Mouse (Mus musculus): ENCODE measurements at regions not wholly inside any gene's neighbourhood (a gene's known extent, or its start where the extent isn't known, plus 50 kb on each side); places are given as distances from the start of the nearest gene placed in this dataset.

DNA sequence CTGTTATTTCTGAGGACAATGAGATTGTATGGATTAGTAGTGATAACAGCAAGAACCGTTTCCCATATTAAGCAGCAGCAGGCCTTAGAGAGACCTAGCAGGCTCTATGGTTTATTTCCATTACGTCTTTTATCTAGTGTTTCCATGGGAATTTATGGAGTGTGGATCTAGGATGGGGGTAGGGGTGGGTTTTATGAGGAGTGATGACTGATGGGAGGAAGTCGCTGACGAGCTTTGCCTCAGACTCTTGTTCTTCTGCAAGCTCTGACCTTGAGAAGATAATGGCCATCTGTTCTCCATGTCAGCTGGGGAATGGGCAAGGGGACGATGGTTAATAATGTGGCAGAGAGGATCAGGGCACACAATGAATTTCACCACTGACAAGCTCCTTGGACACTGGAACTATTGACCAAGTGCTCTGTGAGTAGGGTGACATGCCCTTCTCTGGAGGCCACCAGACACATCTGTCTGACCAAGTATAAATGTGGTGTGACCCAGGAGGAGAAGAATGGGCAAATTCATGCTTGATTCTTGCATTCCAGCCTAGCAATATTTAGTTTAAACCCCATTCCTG lies 243.9 kb upstream of the Tnp1 start:
- H3K9ac ChIP-seq (ENCODE audit: low read length): no peak overlapping the region
- no peak overlapping the region for H3K4me3 ChIP-seq (ENCODE audit: low read depth, low read length)
- no peaks in the 10 kb centered on the region for H3K4me1 ChIP-seq (ENCODE audit: control insufficient read depth, insufficient read depth, low read length)
- no peaks in the 10 kb centered on the region for H3K9me3 ChIP-seq (ENCODE audit: control insufficient read depth, low read length)
- DNase-seq (ENCODE audit: low spot score) (no peak), ATAC-seq (ENCODE audit: insufficient number of reproducible peaks, low FRiP score, low TSS enrichment, low read depth) (no peak)
- no peaks in the 10 kb centered on the region for H3K36me3 ChIP-seq (ENCODE audit: control insufficient read depth, insufficient read depth, low read length)
- no peak overlapping the region for H3K27ac ChIP-seq (replicated peaks; ENCODE audit: low read depth, low read length)
- WGBS: 44% methylated on average over 5 of the region's 5 CpGs
- H3K4me2 ChIP-seq (ENCODE audit: low read depth, severe bottlenecking): no peak overlapping the region
- H3K27me3 ChIP-seq (ENCODE audit: control insufficient read depth, insufficient read depth, low read length): no peaks in the 10 kb centered on the region

DNA sequence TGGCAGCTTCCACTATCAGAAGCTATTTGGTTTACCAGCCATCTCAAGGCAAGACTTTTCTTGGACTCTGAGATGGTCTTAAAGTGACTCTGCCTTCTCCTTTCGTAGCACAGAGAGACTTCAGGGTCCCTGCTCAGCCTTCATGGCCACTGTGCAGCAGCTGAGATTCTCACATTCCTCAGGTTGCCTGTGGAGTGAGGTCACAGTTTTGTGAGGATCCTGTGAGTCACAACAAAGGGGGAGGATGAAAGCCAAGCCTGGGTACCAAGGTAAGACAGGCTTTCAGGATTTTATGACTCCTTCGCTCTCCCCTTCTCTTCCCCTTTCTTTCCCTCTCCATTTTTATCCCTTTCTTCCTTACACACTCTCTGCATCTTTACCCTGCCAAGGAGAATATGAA lies 241.6 kb upstream of the Tnp1 start:
- ATAC-seq (ENCODE audit: insufficient number of reproducible peaks, low FRiP score, low TSS enrichment, low read depth): no peak
- Histone ChIP-seq H3K27me3 (ENCODE audit: control insufficient read depth, insufficient read depth, low read length) (no peaks in the 10 kb centered on the region), H3K9me3 (ENCODE audit: control insufficient read depth, low read length) (no peaks in the 10 kb centered on the region), H3K4me1 (ENCODE audit: control insufficient read depth, insufficient read depth, low read length) (no peaks in the 10 kb centered on the region), H3K4me3 (ENCODE audit: low read depth, low read length) (no peak overlapping the region), H3K36me3 (ENCODE audit: control insufficient read depth, insufficient read depth, low read length) (no peaks in the 10 kb centered on the region), H3K27ac (replicated peaks; ENCODE audit: low read depth, low read length) (no peak overlapping the region), H3K9ac (ENCODE audit: low read length) (no peak overlapping the region), H3K4me2 (ENCODE audit: low read depth, severe bottlenecking) (no peak overlapping the region)
- 80% methylated on average over 2 of the region's 2 CpGs for WGBS
- DNase-seq (ENCODE audit: low spot score): no peak

DNA sequence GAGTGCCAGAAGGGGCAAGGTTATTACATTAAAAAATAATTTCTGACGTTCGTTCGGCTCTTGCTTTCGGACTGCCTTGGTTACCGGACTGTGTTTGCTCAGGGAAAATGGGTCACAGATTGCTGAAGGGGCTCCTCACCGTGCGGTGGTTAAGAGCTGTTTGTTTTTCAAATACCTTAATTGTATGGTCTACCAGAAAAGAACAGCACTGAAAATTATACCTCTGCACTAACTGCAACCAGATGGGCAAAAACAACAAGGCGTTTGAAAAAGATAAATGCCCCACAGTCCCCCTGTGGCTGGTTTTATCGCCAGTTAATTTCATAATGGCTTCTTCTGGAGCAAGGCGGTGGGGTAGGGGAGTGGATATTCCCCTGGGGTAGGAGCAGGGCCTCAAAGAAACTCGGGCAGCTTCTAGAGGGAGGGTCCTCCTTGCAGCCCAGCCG lies 236.2 kb upstream of the Tnp1 start:
- H3K4me3 ChIP-seq (ENCODE audit: low read depth, low read length): no peak overlapping the region
- H3K9me3 ChIP-seq (ENCODE audit: control insufficient read depth, low read length): no peaks in the 10 kb centered on the region
- H3K27me3 ChIP-seq (ENCODE audit: control insufficient read depth, insufficient read depth, low read length): no peaks in the 10 kb centered on the region
- WGBS: 12% methylated on average over 12 of the region's 12 CpGs
- no peak overlapping the region for H3K27ac ChIP-seq (replicated peaks; ENCODE audit: low read depth, low read length)
- peak; percentile 79; the same call in 1 of the 2 replicates for ATAC-seq (ENCODE audit: insufficient number of reproducible peaks, low FRiP score, low TSS enrichment, low read depth)
- no peak overlapping the region for H3K9ac ChIP-seq (ENCODE audit: low read length)
- H3K4me1 ChIP-seq (ENCODE audit: control insufficient read depth, insufficient read depth, low read length): no peaks in the 10 kb centered on the region
- peak; percentile 55 for DNase-seq (ENCODE audit: low spot score)
- H3K36me3 ChIP-seq (ENCODE audit: control insufficient read depth, insufficient read depth, low read length): no peaks in the 10 kb centered on the region
- H3K4me2 ChIP-seq (ENCODE audit: low read depth, severe bottlenecking): no peak overlapping the region

DNA sequence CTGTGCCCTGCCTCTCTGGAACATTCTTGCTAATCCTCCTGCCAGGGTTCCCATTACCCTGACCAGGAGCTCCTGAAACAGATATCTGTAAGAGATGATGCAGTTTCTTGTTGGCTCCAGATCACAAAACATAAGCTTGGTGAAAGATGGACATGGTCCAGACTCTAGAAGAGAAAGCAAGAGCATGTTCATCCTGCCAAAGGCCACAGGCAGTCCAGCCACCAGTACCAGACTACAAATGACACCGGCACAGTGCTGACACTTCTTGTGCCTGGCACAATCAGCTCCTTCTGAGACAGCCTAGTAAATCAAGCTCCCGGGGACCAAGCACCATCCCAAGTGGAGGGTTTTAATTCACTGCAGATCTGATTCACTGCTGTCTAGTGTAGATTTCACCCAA lies 228.3 kb upstream of the Tnp1 start:
- WGBS: 63% methylated on average over 2 of the region's 2 CpGs
- Histone ChIP-seq H3K9me3 (ENCODE audit: control insufficient read depth, low read length) (no peaks in the 10 kb centered on the region), H3K27me3 (ENCODE audit: control insufficient read depth, insufficient read depth, low read length) (no peaks in the 10 kb centered on the region), H3K9ac (ENCODE audit: low read length) (no peak overlapping the region), H3K27ac (replicated peaks; ENCODE audit: low read depth, low read length) (no peak overlapping the region), H3K36me3 (ENCODE audit: control insufficient read depth, insufficient read depth, low read length) (no peaks in the 10 kb centered on the region), H3K4me3 (ENCODE audit: low read depth, low read length) (no peak overlapping the region), H3K4me2 (ENCODE audit: low read depth, severe bottlenecking) (no peak overlapping the region), H3K4me1 (ENCODE audit: control insufficient read depth, insufficient read depth, low read length) (no peaks in the 10 kb centered on the region)
- ATAC-seq (ENCODE audit: insufficient number of reproducible peaks, low FRiP score, low TSS enrichment, low read depth) (no peak), DNase-seq (ENCODE audit: low spot score) (no peak)

DNA sequence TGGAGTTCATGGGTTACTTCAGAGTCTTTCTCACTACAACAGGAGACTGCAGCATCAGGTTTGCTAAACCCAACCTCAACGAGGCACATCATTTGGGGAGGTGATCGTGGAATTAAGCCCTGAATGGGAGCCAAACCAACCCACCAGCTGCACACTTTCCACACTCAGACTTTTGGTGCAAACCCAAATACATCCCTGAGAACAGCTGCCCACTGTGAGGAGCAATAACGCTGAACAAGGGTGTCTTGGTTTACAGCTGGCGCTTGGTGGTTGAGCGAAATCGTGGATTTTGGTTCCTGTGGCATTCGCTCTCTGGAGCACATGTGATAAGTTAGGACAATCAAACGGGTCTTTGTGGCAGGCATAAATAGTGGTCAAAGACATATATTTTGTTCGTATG lies 226.6 kb upstream of the Tnp1 start:
- Histone ChIP-seq H3K4me1 (ENCODE audit: control insufficient read depth, insufficient read depth, low read length) (no peaks in the 10 kb centered on the region), H3K4me2 (ENCODE audit: low read depth, severe bottlenecking) (no peak overlapping the region), H3K9ac (ENCODE audit: low read length) (no peak overlapping the region), H3K36me3 (ENCODE audit: control insufficient read depth, insufficient read depth, low read length) (no peaks in the 10 kb centered on the region), H3K9me3 (ENCODE audit: control insufficient read depth, low read length) (no peaks in the 10 kb centered on the region), H3K27me3 (ENCODE audit: control insufficient read depth, insufficient read depth, low read length) (no peaks in the 10 kb centered on the region), H3K4me3 (ENCODE audit: low read depth, low read length) (no peak overlapping the region), H3K27ac (replicated peaks; ENCODE audit: low read depth, low read length) (no peak overlapping the region)
- DNase-seq (ENCODE audit: low spot score) (no peak), ATAC-seq (ENCODE audit: insufficient number of reproducible peaks, low FRiP score, low TSS enrichment, low read depth) (no peak)
- 86% methylated on average over 9 of the region's 9 CpGs for WGBS

DNA sequence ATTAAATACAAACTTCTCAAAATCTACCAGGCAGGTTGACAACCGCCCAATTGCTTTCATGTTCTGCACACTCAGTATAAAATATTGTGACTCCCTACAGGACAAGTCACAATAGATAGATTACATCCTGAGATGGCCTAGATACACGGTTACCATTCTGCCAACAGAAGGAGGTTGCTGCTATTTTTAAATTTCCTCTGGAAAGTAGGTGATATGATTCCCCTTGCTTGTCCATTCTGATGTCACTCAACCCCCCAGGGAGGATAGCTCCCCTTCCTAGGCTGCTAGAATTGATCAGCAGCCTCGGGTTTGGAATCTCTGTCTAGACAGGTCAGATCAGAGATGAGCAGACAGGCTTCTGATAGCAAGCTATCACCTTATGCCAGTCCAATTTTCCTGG lies 221.2 kb upstream of the Tnp1 start:
- no peak for DNase-seq (ENCODE audit: low spot score)
- H3K4me1 ChIP-seq (ENCODE audit: control insufficient read depth, insufficient read depth, low read length): no peaks in the 10 kb centered on the region
- no peak overlapping the region for H3K4me2 ChIP-seq (ENCODE audit: low read depth, severe bottlenecking)
- no peak overlapping the region for H3K9ac ChIP-seq (ENCODE audit: low read length)
- 83% methylated on average over 3 of the region's 3 CpGs for WGBS
- no peaks in the 10 kb centered on the region for H3K36me3 ChIP-seq (ENCODE audit: control insufficient read depth, insufficient read depth, low read length)
- no peak overlapping the region for H3K4me3 ChIP-seq (ENCODE audit: low read depth, low read length)
- H3K27ac ChIP-seq (replicated peaks; ENCODE audit: low read depth, low read length): no peak overlapping the region
- no peak for ATAC-seq (ENCODE audit: insufficient number of reproducible peaks, low FRiP score, low TSS enrichment, low read depth)
- no peaks in the 10 kb centered on the region for H3K27me3 ChIP-seq (ENCODE audit: control insufficient read depth, insufficient read depth, low read length)
- H3K9me3 ChIP-seq (ENCODE audit: control insufficient read depth, low read length): no peaks in the 10 kb centered on the region

DNA sequence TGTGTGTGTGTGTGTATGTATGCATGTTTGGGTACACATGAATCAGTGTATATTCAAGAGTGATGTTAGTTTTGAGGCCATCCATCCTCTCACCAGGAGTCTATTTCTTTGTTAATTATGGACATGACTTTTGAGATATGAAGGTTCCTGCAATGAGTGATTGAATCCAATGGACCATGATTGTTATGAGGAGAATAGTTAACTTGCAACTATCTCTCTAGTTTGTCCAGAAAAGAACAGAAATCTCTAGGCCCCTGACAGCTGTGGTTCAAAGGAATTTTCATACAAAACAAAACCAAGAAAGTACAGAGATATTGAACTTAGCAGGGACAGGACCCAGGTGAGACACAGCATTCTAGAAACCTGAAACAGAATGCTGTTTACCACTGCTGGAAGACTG lies 217.9 kb upstream of the Tnp1 start:
- H3K27ac ChIP-seq (replicated peaks; ENCODE audit: low read depth, low read length): no peak overlapping the region
- no peaks in the 10 kb centered on the region for H3K9me3 ChIP-seq (ENCODE audit: control insufficient read depth, low read length)
- H3K9ac ChIP-seq (ENCODE audit: low read length): no peak overlapping the region
- no peaks in the 10 kb centered on the region for H3K36me3 ChIP-seq (ENCODE audit: control insufficient read depth, insufficient read depth, low read length)
- no peaks in the 10 kb centered on the region for H3K27me3 ChIP-seq (ENCODE audit: control insufficient read depth, insufficient read depth, low read length)
- H3K4me3 ChIP-seq (ENCODE audit: low read depth, low read length): no peak overlapping the region
- no peak for ATAC-seq (ENCODE audit: insufficient number of reproducible peaks, low FRiP score, low TSS enrichment, low read depth)
- no peak overlapping the region for H3K4me2 ChIP-seq (ENCODE audit: low read depth, severe bottlenecking)
- no peaks in the 10 kb centered on the region for H3K4me1 ChIP-seq (ENCODE audit: control insufficient read depth, insufficient read depth, low read length)
- no peak for DNase-seq (ENCODE audit: low spot score)

DNA sequence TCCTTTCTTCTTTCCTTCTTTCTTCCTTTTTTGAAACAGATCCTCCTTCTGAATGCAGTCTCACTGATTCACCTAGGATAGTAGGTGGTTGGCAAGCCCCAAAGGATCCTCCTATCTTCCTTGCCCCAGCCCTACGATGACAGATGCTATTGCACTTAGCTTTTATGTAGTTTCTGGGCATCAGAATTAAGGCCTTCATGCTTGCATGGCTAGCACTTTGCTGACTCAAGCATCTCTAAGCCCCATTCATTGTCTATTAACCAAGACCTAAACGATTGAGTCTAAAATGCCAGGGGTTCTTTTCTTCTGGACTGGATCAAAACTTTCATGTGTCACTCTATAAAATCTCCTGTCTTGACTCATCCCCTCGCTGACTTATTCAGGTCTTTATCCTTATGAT lies 217.3 kb upstream of the Tnp1 start:
- no peaks in the 10 kb centered on the region for H3K4me1 ChIP-seq (ENCODE audit: control insufficient read depth, insufficient read depth, low read length)
- no peaks in the 10 kb centered on the region for H3K9me3 ChIP-seq (ENCODE audit: control insufficient read depth, low read length)
- no peaks in the 10 kb centered on the region for H3K36me3 ChIP-seq (ENCODE audit: control insufficient read depth, insufficient read depth, low read length)
- no peak overlapping the region for H3K4me2 ChIP-seq (ENCODE audit: low read depth, severe bottlenecking)
- ATAC-seq (ENCODE audit: insufficient number of reproducible peaks, low FRiP score, low TSS enrichment, low read depth) (no peak), DNase-seq (ENCODE audit: low spot score) (no peak)
- no peak overlapping the region for H3K27ac ChIP-seq (replicated peaks; ENCODE audit: low read depth, low read length)
- H3K4me3 ChIP-seq (ENCODE audit: low read depth, low read length): no peak overlapping the region
- no peak overlapping the region for H3K9ac ChIP-seq (ENCODE audit: low read length)
- H3K27me3 ChIP-seq (ENCODE audit: control insufficient read depth, insufficient read depth, low read length): no peaks in the 10 kb centered on the region
- WGBS: 87% methylated on average over 3 of the region's 3 CpGs

DNA sequence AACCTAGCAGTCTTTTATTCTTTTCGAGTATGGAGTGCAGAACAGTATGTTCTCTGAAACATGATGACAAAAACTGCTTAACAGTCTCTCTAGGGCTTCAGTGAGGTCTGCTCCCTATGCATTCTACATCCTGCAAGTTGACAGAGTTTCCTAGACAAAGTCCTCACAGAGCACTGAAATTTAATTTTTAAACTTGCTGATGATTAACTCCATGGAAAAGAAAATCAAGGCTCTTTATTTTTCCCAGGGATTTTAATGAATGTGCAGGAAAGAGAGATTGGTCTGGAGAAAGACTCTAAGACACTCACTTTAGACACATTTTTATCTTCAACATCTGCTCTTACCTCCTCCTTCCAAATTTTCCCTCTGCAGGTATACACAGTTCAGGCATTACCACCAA lies 214.9 kb upstream of the Tnp1 start:
- WGBS: 76% methylated on average over 1 of the region's 1 CpGs
- H3K27me3 ChIP-seq (ENCODE audit: control insufficient read depth, insufficient read depth, low read length): no peaks in the 10 kb centered on the region

More for the DNA sequence above, 214.9 kb upstream of the Tnp1 start:
- H3K9ac ChIP-seq (ENCODE audit: low read length): no peak overlapping the region
- DNase-seq (ENCODE audit: low spot score): no peak
- H3K9me3 ChIP-seq (ENCODE audit: control insufficient read depth, low read length): no peaks in the 10 kb centered on the region
- no peak for ATAC-seq (ENCODE audit: insufficient number of reproducible peaks, low FRiP score, low TSS enrichment, low read depth)
- H3K4me3 ChIP-seq (ENCODE audit: low read depth, low read length): no peak overlapping the region
- no peak overlapping the region for H3K4me2 ChIP-seq (ENCODE audit: low read depth, severe bottlenecking)
- H3K36me3 ChIP-seq (ENCODE audit: control insufficient read depth, insufficient read depth, low read length): no peaks in the 10 kb centered on the region
- H3K27ac ChIP-seq (replicated peaks; ENCODE audit: low read depth, low read length): no peak overlapping the region
- no peaks in the 10 kb centered on the region for H3K4me1 ChIP-seq (ENCODE audit: control insufficient read depth, insufficient read depth, low read length)

Data from limb, embryonic 11.5 days (tissue).